Mouse (Mus musculus) embryo, embryonic 11.5 days (tissue): ENCODE measurements at regions not wholly inside any gene's neighbourhood (a gene's known extent, or its start where the extent isn't known, plus 50 kb on each side); places are given as distances from the start of the nearest gene placed in this dataset.

Experiments used
- DNase-seq: peaks from one replicate; pipeline ENCODE4 v3.0.0-alpha.2; 2012; ENCODE audit warnings: low read depth, low spot score

DNA sequence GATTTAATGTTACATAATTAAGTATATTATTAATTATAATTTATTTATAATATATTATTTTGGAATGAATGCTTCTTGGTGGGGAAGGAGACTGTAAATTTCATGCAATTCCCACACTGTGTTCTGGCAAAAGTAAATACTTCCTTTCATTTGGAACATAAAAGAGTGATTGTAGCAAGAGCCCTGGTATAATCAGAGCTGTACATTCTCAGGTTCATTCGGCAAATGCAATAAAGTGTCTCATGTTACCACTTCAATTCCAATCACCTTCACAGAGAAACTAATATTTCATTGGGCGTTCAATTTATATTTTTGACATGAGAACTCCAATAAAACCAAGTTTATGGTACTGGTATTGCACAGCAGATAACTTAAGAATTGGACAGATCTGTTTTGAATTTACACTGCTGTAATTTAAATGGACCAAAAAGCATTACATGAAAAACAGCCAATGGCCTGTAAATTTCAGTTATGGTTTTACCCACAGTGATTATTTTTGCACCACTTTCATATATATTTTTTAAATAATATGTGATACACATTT is 569.0 kb downstream of the Pcdh7 start:
- DNase-seq, result peak; percentile 2

DNA sequence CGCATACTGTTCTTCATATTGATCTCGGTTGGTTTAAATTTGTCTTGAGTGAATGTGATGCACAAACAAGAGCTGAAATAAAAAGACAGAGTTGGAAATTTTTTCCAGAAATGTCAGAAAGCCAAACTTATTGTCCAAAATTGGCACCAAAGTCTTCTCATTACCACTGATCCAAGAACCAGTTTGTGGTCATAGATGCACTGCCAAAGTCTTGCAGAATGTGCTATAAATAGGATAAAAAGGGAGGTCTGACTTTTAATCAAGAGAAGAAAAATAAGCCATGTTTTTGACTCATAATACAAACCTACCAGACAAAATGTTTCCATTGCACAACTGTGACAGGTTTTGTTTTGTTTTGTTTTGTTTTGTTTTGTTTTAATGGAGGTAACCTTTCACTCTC is 573.5 kb downstream of the Pcdh7 start:
- DNase-seq, result no peak

DNA sequence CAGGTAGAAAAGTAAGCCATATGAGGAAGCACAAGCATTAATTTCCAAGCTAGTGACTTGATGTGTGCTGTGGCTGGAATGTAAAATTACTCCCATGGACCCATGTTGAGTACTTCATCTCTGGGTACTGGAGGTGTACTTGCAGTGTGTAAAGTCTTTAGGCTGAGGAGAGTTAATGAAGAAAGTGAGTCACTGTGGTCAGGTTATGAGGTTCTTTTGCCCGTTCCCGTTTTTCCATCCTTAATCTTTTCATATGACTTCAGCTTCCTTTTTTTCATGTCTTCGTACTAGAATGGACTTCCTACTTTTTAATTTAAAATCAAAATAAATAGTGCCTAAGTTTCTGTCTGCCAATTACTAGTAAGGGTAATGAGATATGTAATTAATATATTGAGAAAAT is 577.1 kb downstream of the Pcdh7 start:
- DNase-seq, result no peak

DNA sequence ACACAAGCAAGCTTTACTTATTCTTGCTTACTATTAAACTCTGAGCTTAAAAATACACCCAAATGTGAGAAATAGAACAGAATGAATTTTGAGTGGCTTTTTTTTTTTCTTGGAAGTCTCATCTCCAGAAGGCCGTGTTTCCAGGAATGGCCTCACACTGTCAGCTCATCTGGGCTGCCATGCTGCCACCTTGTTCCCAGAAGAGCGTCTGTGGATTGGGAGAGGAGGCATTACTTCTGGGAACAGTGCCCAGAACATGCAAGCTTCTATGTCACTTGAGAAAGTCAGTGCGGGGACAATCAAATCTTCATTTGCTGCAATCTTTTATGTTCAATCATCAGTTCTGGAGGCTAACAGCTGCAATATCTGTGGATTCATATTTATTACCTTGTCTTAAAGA is 613.6 kb downstream of the Pcdh7 start:
- DNase-seq, result no peak
